Mouse (Mus musculus) MEL (cell line): ENCODE results near the gene Mbtd1. TPM values are rescaled to one million over a fixed set of nuclear protein-coding genes. Genes with fewer than 3 reads are reported as not detected.

Experiments
- DNase-seq: peaks from one replicate; pipeline ENCODE4 v3.0.0; 2011; ENCODE audit warnings: low read depth, low spot score
- H3K27ac ChIP-seq: 2 replicates; pipeline ENCODE4 v1.5.1; 2012; ENCODE audit warnings: low read depth, mild to moderate bottlenecking, control low read depth, low read length, moderate library complexity; ENCODE audit not compliant: control insufficient read depth
- H3K27me3 ChIP-seq, 2 experiments: fragments of 150-350 bp in 1 of 2; sonication (generic) in 1 of 2; 2 replicates each; pipeline ENCODE4 v1.6.1; 2012; ENCODE audit warnings: low read length in 2 of 2, mild to moderate bottlenecking in 2 of 2, improper control_type of control experiment in 1 of 2, moderate library complexity in 1 of 2; ENCODE audit not compliant: insufficient read depth in 2 of 2, control insufficient read depth in 1 of 2
- H3K36me3 ChIP-seq, 2 experiments: 2 replicates each; pipeline ENCODE4 v1.6.1; 2012 to 2014; ENCODE audit warnings: low read length in 2 of 2, improper control_type of control experiment in 1 of 2, inconsistent platforms in 1 of 2, mild to moderate bottlenecking in 1 of 2; ENCODE audit not compliant: insufficient read depth in 2 of 2, control insufficient read depth in 1 of 2
- H3K4me1 ChIP-seq, 2 experiments: fragments of 150-350 bp in 1 of 2; sonication (generic) in 1 of 2; 2 replicates each; pipeline ENCODE4 v1.6.1; 2012; ENCODE audit warnings: low read length in 2 of 2, improper control_type of control experiment in 1 of 2, mild to moderate bottlenecking in 1 of 2; ENCODE audit not compliant: insufficient read depth in 2 of 2, control insufficient read depth in 1 of 2
- H3K4me3 ChIP-seq, 2 experiments: fragments of 150-350 bp in 1 of 2; sonication (generic) in 1 of 2; 2 replicates each; pipeline ENCODE4 v1.5.1; 2012; ENCODE audit warnings: low read depth in 2 of 2, low read length in 2 of 2, mild to moderate bottlenecking in 2 of 2, moderate library complexity in 2 of 2, control low read depth in 1 of 2, improper control_type of control experiment in 1 of 2; ENCODE audit not compliant: control insufficient read depth in 1 of 2, insufficient read depth in 1 of 2
- H3K79me2 ChIP-seq: 2 replicates; pipeline ENCODE4 v1.6.1; 2012; ENCODE audit warnings: mild to moderate bottlenecking, low read length, moderate library complexity; ENCODE audit not compliant: control insufficient read depth, poor library complexity, insufficient read depth
- H3K9ac ChIP-seq: 2 replicates; pipeline ENCODE4 v1.6.1; 2012; ENCODE audit warnings: low read depth, mild to moderate bottlenecking, control low read depth, low read length, moderate library complexity; ENCODE audit not compliant: control insufficient read depth, poor library complexity, severe bottlenecking
- H3K9me3 ChIP-seq: fragments of 150-350 bp; sonication (generic); replicated peaks from 2 replicates; pipeline ENCODE4 v1.6.1; 2012; ENCODE audit warnings: mild to moderate bottlenecking, low read length, improper control_type of control experiment, moderate library complexity; ENCODE audit not compliant: insufficient read depth
- CHD1 ChIP-seq: IDR thresholded peaks from 2 replicates; pipeline ENCODE4 v1.6.1; 2012; ENCODE audit warnings: low read depth, mild to moderate bottlenecking, inconsistent platforms, low read length, improper control_type of control experiment
- CHD2 ChIP-seq: IDR thresholded peaks from 2 replicates; pipeline ENCODE4 v1.6.1; 2011; ENCODE audit warnings: low read length, improper control_type of control experiment
- CTCF ChIP-seq, 3 experiments: IDR thresholded peaks in 2 of 3; conservative IDR thresholded peaks in 1 of 3; 2 replicates each; pipeline ENCODE4 v1.5.1; 2011 to 2012; ENCODE audit warnings: low read length in 3 of 3, low read depth in 2 of 3, mild to moderate bottlenecking in 2 of 3, improper control_type of control experiment in 1 of 3, inconsistent platforms in 1 of 3, mixed read lengths in 1 of 3, moderate library complexity in 1 of 3; ENCODE audit not compliant: control insufficient read depth in 1 of 3, insufficient read depth in 1 of 3, poor library complexity in 1 of 3, severe bottlenecking in 1 of 3
- GABPA ChIP-seq: IDR thresholded peaks from 2 replicates; pipeline ENCODE4 v1.6.1; 2012; ENCODE audit warnings: low read depth, mild to moderate bottlenecking, inconsistent platforms, low read length, improper control_type of control experiment, moderate library complexity
- HCFC1 ChIP-seq: IDR thresholded peaks from 2 replicates; pipeline ENCODE4 v1.6.1; 2012; ENCODE audit warnings: low read depth, mild to moderate bottlenecking, inconsistent platforms, low read length, improper control_type of control experiment, moderate library complexity
- MAX ChIP-seq: IDR thresholded peaks from 2 replicates; pipeline ENCODE4 v1.6.1; 2011; ENCODE audit warnings: low read length, improper control_type of control experiment
- MAZ ChIP-seq: IDR thresholded peaks from 2 replicates; pipeline ENCODE4 v1.6.1; 2012; ENCODE audit warnings: low read depth, mild to moderate bottlenecking, inconsistent platforms, low read length, improper control_type of control experiment
- MYB ChIP-seq: IDR thresholded peaks from 2 replicates; pipeline ENCODE4 v1.6.1; 2011; ENCODE audit warnings: mild to moderate bottlenecking, low read depth, low read length, improper control_type of control experiment
- POLR2AphosphoS5 ChIP-seq: IDR thresholded peaks from 2 replicates; pipeline ENCODE4 v1.6.1; 2012; ENCODE audit warnings: low read depth, borderline replicate concordance, mild to moderate bottlenecking, inconsistent platforms, low read length, moderate library complexity, mixed read lengths
- RAD21 ChIP-seq: IDR thresholded peaks from 2 replicates; pipeline ENCODE4 v1.6.1; 2011; ENCODE audit warnings: mild to moderate bottlenecking, low read depth, low read length, improper control_type of control experiment
- SMC3 ChIP-seq: IDR thresholded peaks from 2 replicates; pipeline ENCODE4 v1.6.1; 2011; ENCODE audit warnings: low read depth, low read length, improper control_type of control experiment
- TBP ChIP-seq: IDR thresholded peaks from 2 replicates; pipeline ENCODE4 v1.8.0; 2011; ENCODE audit warnings: low read depth, low read length, improper control_type of control experiment
- TCF12 ChIP-seq: IDR thresholded peaks from 2 replicates; pipeline ENCODE4 v1.6.1; 2014; ENCODE audit warnings: low read depth, mild to moderate bottlenecking, inconsistent platforms, low read length, improper control_type of control experiment, moderate library complexity
- UBTF ChIP-seq: IDR thresholded peaks from 2 replicates; pipeline ENCODE4 v1.6.1; 2012; ENCODE audit warnings: low read depth, mild to moderate bottlenecking, inconsistent platforms, low read length, improper control_type of control experiment, moderate library complexity, borderline replicate concordance; ENCODE audit not compliant: insufficient read depth
- USF2 ChIP-seq, 2 experiments: IDR thresholded peaks; 2 replicates each; pipeline ENCODE4 v1.6.1; 2011 to 2012; ENCODE audit warnings: improper control_type of control experiment in 2 of 2, low read length in 2 of 2, borderline replicate concordance in 1 of 2, inconsistent platforms in 1 of 2, low read depth in 1 of 2, mild to moderate bottlenecking in 1 of 2; ENCODE audit not compliant: insufficient read depth in 1 of 2
- ZC3H11A ChIP-seq: IDR thresholded peaks from 2 replicates; pipeline ENCODE4 v1.6.1; 2012; ENCODE audit warnings: low read depth, mild to moderate bottlenecking, inconsistent platforms, low read length, improper control_type of control experiment
- polyA plus RNA-seq, 2 experiments: library from polyadenylated mRNA; stranded (reverse) in 1 of 2; unstranded in 1 of 2; fragments of >175 nt in 1 of 2; fragments of >200 nt in 1 of 2; gene quantifications; 2 replicates each; pipeline versions ENCODE4 v1.2.1 to v1.2.4; 2012; ENCODE audit warnings: low replicate concordance in 2 of 2, low read depth in 1 of 2; ENCODE audit not compliant: insufficient read length in 2 of 2, insufficient read depth in 1 of 2, missing spikeins in 1 of 2
- total RNA-seq: library from RNA; depleted of rRNA; stranded (reverse); fragments of 300-350 nt; gene quantifications from 2 replicates; pipeline ENCODE4 v1.2.3, GENCODE M21; 2012

Gene Mbtd1
- total and polyA plus RNA-seq, 3 experiments: 43.0 to 3,192 (median 51.8) TPM

DNA sequence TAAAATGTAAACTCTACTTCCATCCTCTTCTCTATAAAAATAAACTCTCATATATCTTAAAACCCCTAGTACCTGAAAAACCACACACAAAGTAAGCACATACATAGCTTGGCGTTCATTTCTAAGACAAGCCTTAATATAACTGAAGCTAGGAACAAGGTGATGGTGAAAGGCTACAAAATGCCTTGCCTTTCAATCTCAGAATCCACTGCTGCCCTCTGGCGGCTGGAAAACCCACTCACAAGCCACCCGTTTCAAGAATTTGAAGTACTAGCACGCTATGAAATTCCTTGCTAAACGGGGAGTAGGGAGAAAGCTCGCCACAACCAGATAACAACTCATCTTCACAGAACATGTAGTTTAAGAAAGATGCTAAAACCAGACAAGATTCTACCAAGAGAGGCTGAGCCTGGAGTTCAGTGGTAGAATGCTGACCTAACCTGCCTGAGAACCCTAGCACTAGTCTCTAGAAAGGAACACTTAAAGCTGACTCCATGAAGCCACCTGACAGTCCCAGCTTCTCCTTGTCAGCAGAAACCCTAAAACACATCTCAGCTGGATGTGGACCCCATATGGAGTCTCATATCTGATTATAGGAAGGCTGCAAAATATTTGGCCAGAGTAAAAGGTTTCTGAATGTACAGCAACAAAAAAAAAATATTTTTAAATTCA lies 29.2 kb upstream of the Mbtd1 start:
- Histone ChIP-seq H3K27ac (no peak overlapping the region), H3K79me2 (no peaks in the 10 kb centered on the region), H3K4me1 (no peaks in the 10 kb centered on the region), H3K27me3 (no peaks in the 10 kb centered on the region), H3K4me3 (no peak overlapping the region), H3K36me3 (peaks cover 0 to 5% of the 10 kb centered on the region in 2 experiments; a peak in 2 of 4 replicates), H3K9me3 (no peaks in the 10 kb centered on the region), H3K9ac (no peak overlapping the region)
- TF ChIP-seq TBP (no peak), MAX (0 out of 2 replicates have a peak, but pooled peaks have one; percentile 15), CTCF (IDR thresholded peaks at IDR 0.05 in 2 of 3, conservative IDR thresholded peaks at IDR 0.05 in 1 of 3; ENCODE audit: control insufficient read depth in 1 of 3, insufficient read depth in 1 of 3, low read depth in 2 of 3, low read length in 3 of 3, poor library complexity in 1 of 3, severe bottlenecking in 1 of 3) (peak; percentile 90 to 95 (median 91)), SMC3 (peak; percentile 91), MAZ (no peak), TCF12 (no peak), USF2 (IDR thresholded peaks at IDR 0.05; ENCODE audit: borderline replicate concordance in 1 of 2, insufficient read depth in 1 of 2, low read depth in 1 of 2, low read length in 2 of 2) (no peak), RAD21 (peak; percentile 91), ZC3H11A (peak; percentile 77), POLR2AphosphoS5 (no peak)
- DNase-seq: peak; percentile 87

DNA sequence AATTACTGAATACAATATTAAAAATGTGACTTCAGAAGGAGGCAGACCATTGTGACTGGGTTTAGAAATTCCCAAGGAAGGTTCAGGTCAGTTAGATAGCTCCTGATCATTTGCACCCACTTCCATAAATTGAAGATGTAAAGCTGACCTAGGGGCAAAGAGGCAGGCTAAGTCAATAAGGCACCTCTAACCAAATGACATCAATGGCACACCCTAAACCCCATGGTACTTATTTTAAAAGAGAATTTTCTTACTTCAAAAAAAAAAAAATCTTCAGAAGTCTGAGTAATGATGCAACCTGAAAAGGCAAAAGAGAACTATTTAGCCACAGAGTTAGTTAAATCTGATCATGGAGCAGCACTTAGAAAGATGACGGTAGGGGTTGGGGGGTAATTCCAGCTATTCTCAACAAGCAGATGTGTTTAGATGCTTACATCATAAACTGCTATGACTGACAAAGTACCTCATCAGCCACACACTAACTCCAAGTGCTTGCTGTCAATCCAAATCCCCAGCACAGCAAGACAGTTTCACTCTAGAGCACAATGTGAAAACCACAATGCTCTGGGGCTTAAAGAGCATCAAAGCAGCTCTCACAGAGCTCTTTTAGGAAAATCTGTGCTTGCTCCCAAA lies 25.0 kb upstream of the Mbtd1 start:
- DNase-seq: no peak
- H3K9me3 ChIP-seq: no peaks in the 10 kb centered on the region
- H3K27me3 ChIP-seq: no peaks in the 10 kb centered on the region
- H3K27ac ChIP-seq: no peak overlapping the region
- no peaks in the 10 kb centered on the region for H3K79me2 ChIP-seq
- peaks cover 0 to 18% of the 10 kb centered on the region in 2 experiments; a peak in 2 of 4 replicates for H3K36me3 ChIP-seq
- no peak overlapping the region for H3K4me3 ChIP-seq
- no peaks in the 10 kb centered on the region for H3K4me1 ChIP-seq
- H3K9ac ChIP-seq: no peak overlapping the region
- TF ChIP-seq TBP: no peak
- TF ChIP-seq CHD2: no peak
- no peak for TF ChIP-seq HCFC1
- no peak for TF ChIP-seq MYB
- TF ChIP-seq UBTF: no peak
- TF ChIP-seq GABPA: no peak
- TF ChIP-seq ZC3H11A: no peak
- no peak for TF ChIP-seq SMC3
- TF ChIP-seq CHD1: no peak
- no peak for TF ChIP-seq TCF12
- no peak for TF ChIP-seq RAD21
